Mouse (Mus musculus): ENCODE measurements around the gene Scarf2. TPM values are rescaled to one million over a fixed set of nuclear protein-coding genes. Genes with fewer than 3 reads are reported as not detected.
A peak's percentile ranks its signal among the peaks of the same experiment; 100 is the strongest.

The Scarf2 gene
- polyA plus RNA-seq, 1 experiment = 4.1 TPM

GRCm38 (mm10) chr16:17760657-17761056 is 36.4 kb upstream of the Scarf2 start:
- H3K4me1 ChIP-seq (ENCODE audit: control insufficient read depth, insufficient read depth, low read length) = peaks cover 7% of the 10 kb centered on the region
- H3K27me3 ChIP-seq (ENCODE audit: control insufficient read depth, insufficient read depth, low read length) = no peaks in the 10 kb centered on the region
- no peak overlapping the region for H3K4me3 ChIP-seq (ENCODE audit: control insufficient read depth, low read depth, low read length)
- no peak overlapping the region for H3K27ac ChIP-seq (ENCODE audit: control insufficient read depth, insufficient read depth, low read depth, low read length)
- TF ChIP-seq CTCF (IDR thresholded peaks at IDR 0.05; ENCODE audit: control insufficient read depth, insufficient read depth, insufficient replicate concordance, low read depth, low read length) (peak; percentile 69; the same call in 1 of the 2 replicates), POLR2A (IDR thresholded peaks at IDR 0.05; ENCODE audit: control insufficient read depth, low read depth, low read length) (no peak)
- no peaks in the 10 kb centered on the region for H3K36me3 ChIP-seq (ENCODE audit: control insufficient read depth, insufficient read depth, low read length)

- H3K4me1 ChIP-seq (ENCODE audit: control insufficient read depth, insufficient read depth, low read length) = peaks cover 7% of the 10 kb centered on the region
- H3K36me3 ChIP-seq (ENCODE audit: control insufficient read depth, insufficient read depth, low read length) = no peaks in the 10 kb centered on the region
- TF ChIP-seq CTCF (IDR thresholded peaks at IDR 0.05; ENCODE audit: control insufficient read depth, insufficient read depth, insufficient replicate concordance, low read depth, low read length) (no peak), POLR2A (IDR thresholded peaks at IDR 0.05; ENCODE audit: control insufficient read depth, low read depth, low read length) (no peak)
- H3K27me3 ChIP-seq (ENCODE audit: control insufficient read depth, insufficient read depth, low read length) = no peaks in the 10 kb centered on the region
- no peak overlapping the region for H3K4me3 ChIP-seq (ENCODE audit: control insufficient read depth, low read depth, low read length)
- H3K27ac ChIP-seq (ENCODE audit: control insufficient read depth, insufficient read depth, low read depth, low read length) = no peak overlapping the region
These were observed 36.0 kb upstream of the Scarf2 start for GRCm38 (mm10) chr16:17761074-17761473.

GRCm38 (mm10) chr16:17764108-17764511 is 33.0 kb upstream of the Scarf2 start:
- Histone ChIP-seq H3K4me1 (ENCODE audit: control insufficient read depth, insufficient read depth, low read length) (peaks cover 7% of the 10 kb centered on the region), H3K36me3 (ENCODE audit: control insufficient read depth, insufficient read depth, low read length) (no peaks in the 10 kb centered on the region), H3K27ac (ENCODE audit: control insufficient read depth, insufficient read depth, low read depth, low read length) (no peak overlapping the region), H3K4me3 (ENCODE audit: control insufficient read depth, low read depth, low read length) (no peak overlapping the region), H3K27me3 (ENCODE audit: control insufficient read depth, insufficient read depth, low read length) (no peaks in the 10 kb centered on the region)
- TF ChIP-seq POLR2A (IDR thresholded peaks at IDR 0.05; ENCODE audit: control insufficient read depth, low read depth, low read length) (no peak), CTCF (IDR thresholded peaks at IDR 0.05; ENCODE audit: control insufficient read depth, insufficient read depth, insufficient replicate concordance, low read depth, low read length) (no peak)

GRCm38 (mm10) chr16:17768834-17769233 is 28.2 kb upstream of the Scarf2 start:
- H3K4me3 ChIP-seq (ENCODE audit: control insufficient read depth, low read depth, low read length) = no peak overlapping the region
- H3K36me3 ChIP-seq (ENCODE audit: control insufficient read depth, insufficient read depth, low read length) = no peaks in the 10 kb centered on the region
- H3K4me1 ChIP-seq (ENCODE audit: control insufficient read depth, insufficient read depth, low read length) = no peaks in the 10 kb centered on the region
- no peaks in the 10 kb centered on the region for H3K27me3 ChIP-seq (ENCODE audit: control insufficient read depth, insufficient read depth, low read length)
- H3K27ac ChIP-seq (ENCODE audit: control insufficient read depth, insufficient read depth, low read depth, low read length) = no peak overlapping the region
- TF ChIP-seq CTCF (IDR thresholded peaks at IDR 0.05; ENCODE audit: control insufficient read depth, insufficient read depth, insufficient replicate concordance, low read depth, low read length) = no peak
- TF ChIP-seq POLR2A (IDR thresholded peaks at IDR 0.05; ENCODE audit: control insufficient read depth, low read depth, low read length) = no peak

- no peaks in the 10 kb centered on the region for H3K4me1 ChIP-seq (ENCODE audit: control insufficient read depth, insufficient read depth, low read length)
- H3K36me3 ChIP-seq (ENCODE audit: control insufficient read depth, insufficient read depth, low read length) = no peaks in the 10 kb centered on the region
- no peak overlapping the region for H3K4me3 ChIP-seq (ENCODE audit: control insufficient read depth, low read depth, low read length)
- H3K27ac ChIP-seq (ENCODE audit: control insufficient read depth, insufficient read depth, low read depth, low read length) = no peak overlapping the region
- no peak for TF ChIP-seq POLR2A (IDR thresholded peaks at IDR 0.05; ENCODE audit: control insufficient read depth, low read depth, low read length)
- no peak for TF ChIP-seq CTCF (IDR thresholded peaks at IDR 0.05; ENCODE audit: control insufficient read depth, insufficient read depth, insufficient replicate concordance, low read depth, low read length)
- no peaks in the 10 kb centered on the region for H3K27me3 ChIP-seq (ENCODE audit: control insufficient read depth, insufficient read depth, low read length)
These were observed 25.8 kb upstream of the Scarf2 start for GRCm38 (mm10) chr16:17771117-17771865.

- H3K27ac ChIP-seq (ENCODE audit: control insufficient read depth, insufficient read depth, low read depth, low read length) = no peak overlapping the region
- no peaks in the 10 kb centered on the region for H3K4me1 ChIP-seq (ENCODE audit: control insufficient read depth, insufficient read depth, low read length)
- H3K4me3 ChIP-seq (ENCODE audit: control insufficient read depth, low read depth, low read length) = no peak overlapping the region
- TF ChIP-seq CTCF (IDR thresholded peaks at IDR 0.05; ENCODE audit: control insufficient read depth, insufficient read depth, insufficient replicate concordance, low read depth, low read length) (peak; percentile 45; the same call in 1 of the 2 replicates), POLR2A (IDR thresholded peaks at IDR 0.05; ENCODE audit: control insufficient read depth, low read depth, low read length) (no peak)
- H3K27me3 ChIP-seq (ENCODE audit: control insufficient read depth, insufficient read depth, low read length) = no peaks in the 10 kb centered on the region
- H3K36me3 ChIP-seq (ENCODE audit: control insufficient read depth, insufficient read depth, low read length) = no peaks in the 10 kb centered on the region
These were observed 20.3 kb upstream of the Scarf2 start for GRCm38 (mm10) chr16:17776828-17777227.

GRCm38 (mm10) chr16:17778223-17778622 is 18.9 kb upstream of the Scarf2 start:
- no peak overlapping the region for H3K27ac ChIP-seq (ENCODE audit: control insufficient read depth, insufficient read depth, low read depth, low read length)
- TF ChIP-seq CTCF (IDR thresholded peaks at IDR 0.05; ENCODE audit: control insufficient read depth, insufficient read depth, insufficient replicate concordance, low read depth, low read length) = no peak
- no peak for TF ChIP-seq POLR2A (IDR thresholded peaks at IDR 0.05; ENCODE audit: control insufficient read depth, low read depth, low read length)
- H3K4me1 ChIP-seq (ENCODE audit: control insufficient read depth, insufficient read depth, low read length) = no peaks in the 10 kb centered on the region
- no peaks in the 10 kb centered on the region for H3K27me3 ChIP-seq (ENCODE audit: control insufficient read depth, insufficient read depth, low read length)
- H3K4me3 ChIP-seq (ENCODE audit: control insufficient read depth, low read depth, low read length) = no peak overlapping the region
- H3K36me3 ChIP-seq (ENCODE audit: control insufficient read depth, insufficient read depth, low read length) = no peaks in the 10 kb centered on the region

Data from testis, adult 2 months (tissue).